Mouse (Mus musculus) left cerebral cortex, adult 8-10 months (tissue): ENCODE measurements around the gene Rpl38. TPM values are rescaled to one million over a fixed set of nuclear protein-coding genes. Genes with fewer than 3 reads are reported as not detected.
"Not testable (repeated sequence)": the region's sequence is repeated elsewhere in the genome, so short reads cannot be mapped to it uniquely, and the experiment has no call there.

Source experiments
- DNase-seq, 2 experiments: peaks; one replicate each; pipeline ENCODE4 v3.0.0; 2022; ENCODE audit warnings: low spot score in 2 of 2
- total RNA-seq, 4 experiments: library from RNA; stranded (reverse); gene quantifications; 2 replicates each; pipeline ENCODE4 v1.2.4; 2022

Gene Rpl38
- total RNA-seq, 4 experiments from 2014 or later = 852 to 1,038 (median 940) TPM

DNA sequence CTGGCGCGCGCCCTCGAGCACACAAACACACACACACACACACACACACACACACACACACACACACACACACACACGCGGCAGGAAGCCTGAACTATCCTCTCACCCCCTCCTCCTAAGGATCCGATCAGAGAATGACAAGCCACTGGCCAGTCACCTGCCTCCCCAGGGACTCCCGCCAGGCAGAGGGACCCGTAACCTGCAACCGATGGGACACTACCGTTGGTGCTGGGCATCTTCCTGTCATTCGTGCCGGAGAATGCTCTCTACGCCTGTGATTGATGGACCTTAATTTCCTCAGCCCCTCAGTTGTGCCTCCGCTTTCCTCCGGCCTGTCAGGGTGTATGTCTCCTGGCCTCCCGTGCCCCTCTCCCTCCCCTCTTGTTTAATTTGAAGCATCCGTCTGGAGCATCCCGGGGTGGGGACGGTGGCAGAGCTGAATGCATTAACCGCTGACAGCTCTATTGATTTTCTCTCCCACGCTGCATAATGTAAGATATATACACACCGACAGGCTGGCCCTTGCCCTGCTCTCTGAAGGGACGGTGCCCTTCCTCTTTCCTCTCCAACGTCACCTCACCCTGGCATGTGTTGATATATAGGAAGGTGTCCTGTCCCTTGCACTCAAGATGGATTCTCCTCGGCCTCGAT is 11.2 kb upstream of the Rpl38 start:
- DNase-seq = no peak

DNA sequence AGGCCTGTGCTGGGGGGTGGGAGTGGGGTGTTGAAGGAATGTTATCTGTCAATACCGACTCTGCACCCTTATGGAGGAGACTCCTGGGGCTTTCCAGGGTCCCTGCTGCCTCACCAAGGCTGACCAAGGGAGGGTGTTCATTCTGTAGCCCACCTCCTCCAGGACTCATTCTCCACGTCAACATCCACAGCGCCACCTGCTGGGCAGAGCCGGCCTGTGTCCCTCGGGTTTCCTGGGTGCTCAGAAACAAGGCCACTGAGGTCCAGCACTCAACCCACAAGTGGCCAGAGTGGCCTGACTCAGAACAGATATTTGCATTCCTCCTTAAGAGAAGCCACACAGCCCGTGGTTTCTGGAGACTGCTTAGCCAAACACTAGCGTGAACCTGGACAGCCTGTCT is 10.6 kb upstream of the Rpl38 start:
- DNase-seq = peak in 1 of 2 experiments; percentile 57

DNA sequence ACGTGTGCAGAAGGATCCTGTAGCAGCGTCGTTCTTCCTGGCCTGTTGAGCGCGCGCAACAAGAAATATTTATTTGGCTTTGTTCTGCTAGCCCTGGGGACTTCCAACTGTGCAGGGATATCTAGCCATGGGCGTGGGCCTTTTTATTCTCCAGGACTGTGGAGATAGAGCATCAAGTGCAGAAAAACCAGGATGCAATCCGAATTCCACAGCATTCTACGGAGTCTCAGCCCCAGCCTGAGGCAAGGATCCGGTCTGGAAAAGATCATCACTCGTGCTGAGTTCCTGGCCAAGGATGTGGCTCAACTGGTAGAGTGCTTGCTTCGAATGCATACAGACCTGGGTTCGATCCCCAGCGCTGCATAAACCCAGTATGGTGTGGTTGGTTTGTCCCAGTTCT is 6.2 kb upstream of the Rpl38 start:
- no peak for DNase-seq

DNA sequence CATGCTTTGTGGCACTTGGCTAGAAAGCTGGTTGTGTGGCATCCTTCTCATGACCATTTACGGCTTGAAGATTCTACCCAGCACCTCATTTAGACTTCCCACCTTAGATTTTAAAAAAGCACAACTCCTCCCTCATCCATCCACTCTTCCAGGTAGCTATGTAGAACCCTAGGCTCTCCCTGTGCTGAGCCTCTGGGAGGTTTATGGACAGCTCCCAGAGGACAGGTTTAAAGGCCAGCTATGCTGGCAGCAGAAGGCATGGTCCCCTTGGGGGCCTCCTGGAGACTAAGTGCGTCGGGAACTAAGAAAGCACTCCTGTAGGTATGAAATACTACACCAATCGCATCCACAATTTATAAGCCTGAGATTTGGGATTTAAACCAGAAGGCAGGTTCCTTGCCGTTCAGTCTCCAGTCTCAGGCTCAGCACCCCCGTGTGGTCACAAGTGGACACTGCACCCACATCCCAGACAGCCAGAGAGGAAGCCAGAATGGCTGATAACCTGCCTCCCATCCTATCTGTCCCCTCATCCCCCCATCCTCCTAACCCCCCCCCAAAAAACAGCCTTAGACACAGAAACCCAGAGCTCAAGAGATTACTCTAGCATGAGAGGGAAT is 5.5 kb upstream of the Rpl38 start:
- no peak for DNase-seq

DNA sequence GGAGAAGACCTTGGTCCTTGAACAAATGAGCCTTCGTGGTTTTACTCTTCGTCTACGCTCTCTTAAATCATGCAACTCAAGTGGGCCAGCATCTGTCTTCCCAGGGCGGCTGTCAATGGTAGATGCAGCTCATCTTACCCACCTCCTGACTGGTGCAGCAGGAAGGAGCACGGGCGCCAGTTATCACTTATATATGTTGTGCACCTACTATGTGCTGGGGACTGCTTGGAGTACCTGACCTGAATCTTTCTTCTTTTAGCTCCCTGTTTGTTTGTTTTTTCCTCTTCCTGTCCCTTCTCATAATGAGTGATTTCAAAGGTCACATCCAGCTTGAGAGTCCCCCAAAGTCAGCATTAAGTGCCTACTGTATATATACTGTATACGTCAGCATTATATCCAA is 4.2 kb upstream of the Rpl38 start:
- DNase-seq = no peak

DNA sequence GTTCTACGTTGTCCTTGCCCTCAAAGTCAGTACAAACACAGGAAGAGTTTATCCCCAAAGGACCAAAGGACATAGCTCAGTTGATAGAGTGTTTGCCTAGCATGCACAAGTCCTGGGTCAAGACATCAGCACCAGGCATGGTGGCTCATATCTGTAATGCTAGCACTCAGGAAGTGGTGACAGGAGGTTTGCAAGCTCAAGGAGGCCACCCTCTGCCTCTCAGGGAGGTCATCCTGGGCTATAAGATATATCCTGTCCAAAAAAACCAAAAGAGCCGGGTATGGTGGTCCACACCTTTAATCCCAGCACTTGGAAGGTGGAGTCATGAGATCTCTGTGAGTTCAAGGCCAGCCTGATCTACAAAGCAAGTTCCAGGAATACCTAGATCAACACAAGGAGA is 2.9 kb upstream of the Rpl38 start:
- no peak for DNase-seq

DNA sequence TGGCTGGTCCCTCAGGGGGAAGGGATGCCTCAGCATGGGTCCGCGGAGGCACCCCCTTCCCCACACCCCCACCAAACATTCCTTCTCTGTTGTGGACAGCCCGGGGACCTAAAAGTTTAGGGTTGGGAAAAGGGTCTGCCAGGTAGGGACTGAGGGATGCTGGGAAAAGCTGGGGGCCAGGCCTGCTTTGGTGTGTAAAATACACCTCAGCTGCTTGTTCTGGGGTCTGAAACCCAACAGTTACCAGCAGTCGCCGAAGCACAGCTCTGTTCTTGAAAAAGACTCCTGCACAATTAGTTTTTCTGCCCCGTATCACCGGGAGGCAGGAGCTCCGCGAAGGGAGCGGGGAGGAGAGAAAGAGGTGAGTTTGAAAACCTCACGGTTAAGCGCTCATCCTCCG is 1.5 kb upstream of the Rpl38 start:
- no peak for DNase-seq

DNA sequence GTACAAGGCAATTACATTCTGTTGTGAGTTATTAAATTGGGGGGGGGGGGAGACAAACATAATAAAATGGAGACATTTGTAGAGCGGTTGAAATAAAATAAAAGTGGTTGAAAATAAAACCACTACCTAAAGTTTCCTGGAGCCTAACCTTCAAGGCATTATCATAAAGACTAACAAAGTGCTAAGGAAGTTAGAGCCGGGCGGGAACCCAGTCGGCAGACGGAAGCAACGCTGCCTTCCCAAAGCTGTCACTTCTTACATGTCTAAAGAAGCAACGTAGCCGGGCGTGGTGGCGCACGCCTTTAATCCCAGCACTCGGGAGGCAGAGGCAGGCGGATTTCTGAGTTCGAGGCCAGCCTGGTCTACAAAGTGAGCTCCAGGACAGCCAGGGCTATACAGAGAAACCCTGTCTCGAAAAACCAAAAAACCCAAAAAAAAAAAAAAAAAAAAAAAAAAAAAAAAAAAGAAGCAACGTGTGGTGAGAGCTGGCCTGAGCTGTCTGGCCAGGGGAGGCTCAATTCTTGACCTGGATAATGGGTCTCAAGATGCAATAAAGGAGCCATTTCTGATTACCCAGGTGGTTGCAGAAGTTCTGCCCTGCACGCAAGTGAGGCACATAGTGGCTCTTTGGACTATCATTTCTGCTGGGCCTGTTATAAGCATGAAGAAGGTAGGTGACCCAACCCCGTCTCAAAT is 940 bp upstream of the Rpl38 start:
- no peak for DNase-seq

DNA sequence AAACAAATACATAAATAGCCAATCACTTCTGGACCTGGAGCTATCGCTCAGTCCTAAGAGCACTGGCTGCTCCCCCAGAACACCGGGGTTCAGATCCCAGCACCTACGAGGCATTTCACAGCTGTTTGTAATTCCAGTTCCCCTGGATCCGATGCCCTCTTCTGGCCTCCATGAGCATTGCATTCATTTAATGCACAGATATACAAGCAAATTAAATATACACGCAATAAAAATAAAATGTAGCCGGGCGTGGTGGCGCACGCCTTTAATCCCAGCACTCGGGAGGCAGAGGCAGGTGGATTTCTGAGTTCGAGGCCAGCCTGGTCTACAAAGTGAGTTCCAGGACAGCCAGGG is 415 bp upstream of the Rpl38 start:
- DNase-seq = not testable (repeated sequence)

DNA sequence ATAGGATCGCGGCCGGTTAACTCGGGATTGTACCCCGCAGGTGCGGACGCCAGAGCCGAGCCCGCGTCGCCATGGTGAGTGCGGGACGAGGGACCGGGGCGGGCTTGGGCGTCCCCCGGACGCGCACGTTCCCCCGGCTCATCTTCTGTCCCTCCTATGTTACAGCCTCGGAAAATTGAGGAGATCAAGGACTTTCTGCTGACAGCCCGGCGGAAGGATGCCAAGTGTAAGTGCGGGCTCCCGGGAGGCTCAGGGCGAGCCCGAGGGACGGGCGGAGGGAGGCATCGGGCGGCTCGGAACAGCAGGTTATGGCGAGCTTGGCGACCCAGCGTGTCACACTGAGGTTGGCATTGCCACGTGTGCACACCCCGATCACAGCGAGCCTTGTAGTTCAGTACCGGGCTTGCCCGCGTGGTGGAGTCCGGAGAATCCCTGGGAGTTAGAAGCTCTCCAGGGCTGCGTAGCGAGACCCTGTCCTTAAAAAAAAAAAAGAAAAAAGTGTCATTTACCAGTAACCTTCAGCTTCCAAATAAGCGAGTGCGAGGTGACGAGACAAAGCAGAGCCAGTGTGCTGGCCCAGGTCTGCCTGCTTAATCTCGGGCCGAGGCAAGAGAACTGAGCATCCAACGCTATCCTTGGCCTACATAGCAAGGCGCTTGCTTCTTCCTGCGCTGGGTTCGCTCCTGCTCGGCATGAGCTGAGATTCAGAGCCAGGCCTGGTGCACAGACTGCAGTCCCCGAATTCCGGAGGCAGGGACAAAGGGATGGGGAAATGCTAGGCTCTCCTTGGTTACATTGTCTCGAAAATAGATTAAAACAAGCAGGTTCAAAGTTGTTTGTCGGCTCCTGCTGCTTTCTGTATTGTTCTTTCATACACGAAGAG is 658 bp downstream of the Rpl38 start:
- peak; percentile 65 to 72 for DNase-seq

DNA sequence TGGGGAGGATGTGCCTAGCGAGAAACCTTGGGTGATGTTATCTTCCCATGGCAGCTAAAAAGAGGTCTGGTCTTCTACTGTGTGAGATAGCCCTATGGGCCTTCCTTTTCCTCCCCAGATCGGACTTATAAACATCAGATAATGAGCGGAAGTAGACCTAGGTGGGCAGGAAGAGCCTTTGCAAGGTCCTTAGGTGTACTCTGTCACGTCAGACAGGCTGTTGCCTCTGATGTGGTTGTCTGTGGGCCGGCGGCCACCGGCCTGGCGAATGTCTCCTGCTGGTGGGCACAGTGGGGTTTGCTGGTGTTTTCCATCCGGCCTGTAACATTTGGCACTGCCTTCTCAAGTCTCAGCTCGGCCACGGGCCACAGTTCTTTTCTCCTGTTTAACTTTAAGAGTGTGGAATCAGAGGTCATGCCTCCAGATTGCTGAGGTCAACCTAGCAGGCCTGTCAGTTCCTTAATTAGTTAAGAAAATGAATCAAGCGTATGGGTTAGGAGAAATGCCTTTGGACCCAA is 1.4 kb downstream of the Rpl38 start:
- DNase-seq = no peak

DNA sequence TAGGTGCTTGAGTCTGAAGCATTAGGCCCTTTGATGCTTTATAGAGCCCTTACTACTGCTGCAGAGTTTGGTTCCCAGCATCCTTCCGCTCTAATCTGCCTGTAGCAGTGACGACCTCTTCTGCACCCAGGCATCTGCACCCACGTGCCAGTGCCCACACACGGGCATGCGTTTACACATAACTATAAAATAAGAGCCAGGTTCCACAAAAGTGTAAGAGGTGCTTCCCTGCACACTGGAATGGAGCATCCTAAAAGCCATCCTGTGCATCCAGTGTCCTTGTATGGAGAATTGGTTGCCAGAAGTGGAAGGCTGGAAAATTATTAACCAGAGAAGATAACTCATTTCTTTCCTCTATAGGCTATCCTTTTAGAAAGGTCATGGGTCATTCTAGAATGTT is 2.8 kb downstream of the Rpl38 start:
- no peak for DNase-seq

DNA sequence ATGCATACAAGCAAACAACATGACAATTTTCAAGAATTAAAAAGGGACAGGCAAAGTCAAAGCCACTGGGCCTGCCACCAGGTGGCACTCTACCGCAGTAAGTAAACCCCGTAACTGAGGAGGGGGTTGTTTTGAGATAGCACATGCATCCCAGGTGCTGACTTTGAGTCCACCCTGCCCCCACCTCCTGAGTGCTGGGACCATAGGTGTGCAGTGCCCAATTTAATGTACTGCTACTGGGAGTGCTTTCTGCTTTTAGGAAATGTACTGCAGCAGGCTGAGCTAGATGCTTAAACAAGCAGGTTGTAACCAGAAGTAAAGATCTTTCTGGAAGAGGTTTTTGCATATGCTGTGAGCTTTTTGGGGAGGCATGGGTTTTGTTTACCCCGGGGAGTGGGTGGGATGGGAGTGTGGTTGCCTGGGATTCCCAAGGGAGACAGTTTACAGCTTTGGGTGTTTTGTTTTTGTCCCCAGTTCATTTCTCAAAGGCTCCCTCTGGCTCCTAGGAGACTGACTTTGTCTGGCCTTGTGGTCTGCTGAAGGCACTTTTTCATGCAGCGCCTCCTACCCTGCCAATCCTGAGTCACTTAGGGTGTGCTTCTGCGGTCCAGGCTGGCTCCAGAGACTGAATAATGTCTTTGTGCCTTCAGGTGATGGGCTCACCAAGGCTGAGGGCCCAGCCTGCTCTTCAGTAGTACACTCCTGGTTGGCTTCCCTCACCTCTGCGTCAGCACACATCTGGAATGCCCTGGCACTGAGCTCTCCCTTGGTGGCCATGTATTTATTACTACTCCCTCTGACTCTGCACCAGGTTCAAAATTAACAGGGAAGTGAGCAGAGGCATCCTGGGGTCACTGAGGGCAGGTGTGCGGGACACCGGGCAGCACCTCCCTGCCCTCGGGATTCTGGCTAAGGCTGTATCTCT is 4.7 kb downstream of the Rpl38 start:
- DNase-seq = no peak

DNA sequence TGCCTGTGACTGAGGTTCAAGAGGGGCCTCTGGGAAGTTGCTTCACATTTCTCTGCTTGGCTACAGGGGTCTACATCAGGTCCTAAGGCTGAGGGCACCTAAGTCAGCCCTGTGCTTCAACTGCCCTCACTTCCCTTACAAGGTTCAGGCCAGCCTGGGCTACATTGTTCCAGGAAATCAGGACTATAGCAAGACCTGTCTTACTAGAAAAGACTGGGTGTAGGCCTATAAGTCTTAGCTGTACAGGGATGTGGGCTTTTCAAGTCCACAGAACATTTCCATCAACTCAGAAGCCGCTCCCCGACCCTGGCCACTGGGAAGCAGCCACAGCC is 5.4 kb downstream of the Rpl38 start:
- DNase-seq = no peak

DNA sequence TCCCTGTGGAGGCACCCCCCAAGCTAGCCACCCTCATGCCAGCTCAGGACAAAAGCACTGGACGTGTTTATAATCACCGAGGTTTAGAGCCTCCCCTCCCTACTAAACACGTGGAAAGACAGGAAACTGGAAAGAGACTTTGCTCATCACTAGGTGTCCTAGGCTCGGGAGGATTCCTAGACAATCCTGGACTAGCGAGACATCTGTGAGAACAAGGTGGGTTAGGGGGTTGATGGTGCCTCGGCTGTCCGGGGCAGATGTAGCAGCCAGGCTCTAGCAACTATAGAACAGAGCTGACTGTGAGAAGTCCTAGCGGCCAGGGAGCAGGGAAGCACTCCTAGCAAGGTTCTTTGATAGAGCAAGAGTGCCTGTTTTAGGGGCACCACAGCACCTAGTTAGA is 5.9 kb downstream of the Rpl38 start:
- DNase-seq = no peak

DNA sequence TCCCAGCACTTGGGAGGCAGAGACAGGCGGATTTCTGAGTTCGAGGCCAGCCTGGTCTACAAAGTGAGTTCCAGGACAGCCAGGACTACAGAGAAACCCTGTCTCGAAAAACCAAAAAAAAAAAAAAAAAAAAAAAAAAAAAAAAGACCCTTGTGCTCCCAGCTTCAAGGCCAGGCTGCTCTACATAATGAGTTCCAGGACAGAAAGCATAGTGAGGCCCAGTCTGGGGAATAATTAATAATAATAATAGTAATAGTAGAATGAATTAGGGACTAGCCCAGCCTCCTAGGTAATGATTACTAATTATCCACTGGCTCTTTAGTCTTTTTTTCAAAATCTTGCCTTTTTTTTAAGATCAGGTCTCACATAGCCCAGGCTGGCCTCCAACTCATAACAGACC is 6.5 kb downstream of the Rpl38 start:
- DNase-seq = not testable (repeated sequence)

DNA sequence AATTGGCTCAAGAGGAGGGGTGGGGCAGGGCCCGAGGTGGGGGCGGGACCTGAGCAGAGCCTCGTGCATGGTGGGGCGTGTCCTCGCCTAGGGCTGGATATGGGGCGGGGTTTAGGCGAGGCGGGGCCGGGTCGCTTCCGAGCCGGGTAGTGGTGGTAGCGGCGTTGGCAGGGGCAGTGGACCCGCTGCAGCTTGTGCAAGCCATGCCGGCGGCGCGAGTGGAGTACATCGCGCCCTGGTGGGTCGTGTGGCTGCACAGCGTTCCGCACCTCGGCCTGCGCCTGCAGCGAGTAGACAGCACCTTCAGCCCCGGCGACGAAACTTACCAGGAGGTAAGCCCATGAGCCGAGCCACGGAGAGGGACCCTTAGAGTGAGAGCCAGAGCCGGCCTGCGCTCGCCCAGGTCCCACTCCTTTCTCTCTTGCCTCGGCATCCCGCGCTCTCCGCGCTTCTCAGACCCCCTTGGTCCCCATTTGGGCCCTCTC is 7.1 kb downstream of the Rpl38 start, which contains the start of gene Ttyh2:
Gene Ttyh2, plus strand, starts transcription at position 91 of the 485 bp plus-strand sequence.
- DNase-seq = peak in 1 of 2 experiments; percentile 53

DNA sequence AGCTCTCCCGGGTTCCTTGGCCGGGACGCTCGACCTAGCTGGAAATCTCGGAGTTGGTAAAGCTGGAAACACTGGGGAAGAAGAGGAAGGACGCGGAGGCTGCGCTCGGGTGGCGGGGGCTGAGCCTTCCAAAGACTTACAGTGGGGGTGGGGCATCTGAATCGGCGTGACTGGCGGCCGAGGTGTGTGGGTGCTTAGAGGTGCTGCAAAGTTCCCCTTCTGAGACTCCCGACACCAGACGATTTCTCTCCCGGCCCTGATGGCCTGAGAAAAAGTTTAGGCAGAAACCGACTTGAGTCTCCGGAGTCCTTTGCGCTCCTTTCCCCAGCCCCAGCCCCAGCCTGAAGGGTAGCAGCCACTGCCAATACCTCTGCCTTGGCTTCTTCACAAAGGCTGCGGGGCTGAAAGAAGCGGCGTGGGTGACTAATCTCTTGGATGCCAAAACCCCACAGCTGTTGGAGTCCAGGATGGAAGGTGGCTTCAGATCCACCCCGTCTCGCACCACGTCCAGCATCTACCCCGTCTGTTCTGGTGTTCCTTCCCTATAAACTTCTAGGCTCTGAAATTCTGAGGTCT is 7.6 kb downstream of the Rpl38 start:
- DNase-seq = no peak

DNA sequence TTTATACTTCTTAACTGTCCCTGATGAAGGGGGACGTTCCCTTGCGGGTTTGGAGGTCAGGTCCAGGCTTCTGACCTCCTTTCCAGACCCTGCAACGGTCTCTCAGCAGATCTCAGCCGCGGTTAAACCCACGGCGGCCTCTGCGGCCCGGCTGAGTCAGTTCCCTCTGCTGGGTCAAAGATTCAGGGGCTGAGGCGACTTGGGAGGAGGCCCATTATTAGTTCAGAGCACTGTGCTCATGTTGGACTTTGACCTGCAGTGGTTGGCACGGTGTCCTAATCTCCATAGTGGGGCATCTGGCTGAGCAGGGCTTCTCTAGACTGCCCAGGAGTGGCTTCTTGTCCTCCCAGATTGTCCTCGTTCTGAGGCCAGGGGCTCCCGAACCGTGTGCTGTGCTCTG is 8.1 kb downstream of the Rpl38 start:
- DNase-seq = no peak

DNA sequence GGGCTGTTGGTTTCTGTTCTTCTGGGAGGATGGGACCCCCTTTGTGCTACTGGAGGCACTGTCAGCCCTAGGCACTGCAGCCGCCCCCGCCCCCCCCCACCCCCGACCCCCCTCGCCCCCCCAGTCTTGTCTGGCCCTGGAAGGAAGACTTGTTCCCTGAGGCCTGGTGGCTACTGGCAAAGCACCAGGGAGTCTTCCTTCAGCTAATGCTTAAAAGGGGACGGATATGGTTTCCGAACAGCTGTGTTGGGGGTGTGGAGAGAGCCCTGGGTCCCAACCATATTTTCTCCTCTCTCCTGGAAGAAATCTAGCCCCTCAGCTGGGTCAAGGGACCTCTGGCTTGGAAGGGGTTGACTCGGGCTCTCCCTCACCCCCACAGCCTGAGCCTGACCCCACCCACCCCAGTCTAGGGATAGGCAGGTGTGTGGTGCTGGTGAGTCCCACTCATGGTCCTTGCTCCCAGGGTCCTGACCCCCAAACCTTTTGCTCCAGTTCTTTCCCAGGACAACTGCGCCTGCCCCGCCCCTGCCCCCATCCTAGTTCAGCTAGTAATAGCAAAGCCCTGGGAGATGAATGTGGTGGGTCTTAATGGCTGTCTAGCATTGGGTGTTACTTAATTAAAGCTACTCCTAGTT is 8.7 kb downstream of the Rpl38 start:
- DNase-seq = no peak
